In the genomic region with DNA sequence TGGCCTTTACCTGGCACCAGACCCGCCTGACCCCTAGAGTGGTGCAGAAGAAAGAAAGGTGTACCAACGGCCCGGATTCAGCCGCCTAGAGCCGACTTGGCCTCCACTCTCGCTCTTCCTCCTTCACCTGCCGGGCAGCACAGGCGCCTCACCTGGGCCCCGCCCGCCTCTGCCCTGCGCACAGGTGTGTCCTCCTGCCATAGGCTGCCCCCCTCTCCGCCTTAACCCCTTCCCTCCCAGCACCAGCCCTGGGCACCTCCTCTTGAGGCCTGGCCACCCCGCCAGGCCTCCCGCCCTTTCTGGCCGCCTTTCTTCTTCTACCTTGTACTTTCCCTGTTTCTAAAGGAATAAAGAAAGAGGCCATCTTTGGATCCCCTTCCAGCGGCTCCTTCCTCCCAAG, we compare ENCODE assay signal across 11 mouse cellular contexts. TPM values are rescaled to one million over a fixed set of nuclear protein-coding genes. Genes with fewer than 3 reads are reported as not detected.
DNase-seq lines count a peak whose midpoint lies in the region; ATAC-seq and TF ChIP-seq lines count a peak whose summit lies in the region.
"Had no signal": no experiment of that assay in that cellular context is flagged by ENCODE, and none has a peak within 500 bp of the region (broad histone marks: within the 10 kb centered on the region; RNA-seq: fewer than 3 reads in every experiment).

No protein-coding gene starts in this region.

- DNase-seq in heart, postnatal 10 days: no peak
- peak; percentile 76 for DNase-seq in kidney, postnatal 10 days
- peak; percentile 72 for DNase-seq in lung, postnatal 14 days
- DNase-seq in natural killer cell, adult 2 months (ENCODE audit: low spot score in 2 of 2): no peak
- DNase-seq in left cerebral cortex, adult 9 months (ENCODE audit: low spot score in 2 of 2): no peak
- DNase-seq: thymus, postnatal 36 days had no signal

- intact Hi-C loops in heart, postnatal 10 days (cut with DNase I): no loop called here

- no peaks in the 10 kb centered on the region for H3K9me3 ChIP-seq in heart, embryonic 13.5 days

- peaks cover 43% of the 10 kb centered on the region for H3K36me3 ChIP-seq in heart, embryonic 13.5 days

- peak overlapping the region; percentile 37; the same call in 1 of the 2 replicates for H3K9ac ChIP-seq in heart, embryonic 13.5 days

- 66% methylated on average over 15 of the region's 16 CpGs for WGBS in heart, embryonic 13.5 days
- WGBS in bone marrow, adult 2 months: 90% methylated on average over 16 of the region's 16 CpGs

- no peaks in the 10 kb centered on the region for H3K27me3 ChIP-seq in heart, embryonic 13.5 days (replicated peaks)

- no peak for TF ChIP-seq POLR2A in bone marrow, adult 2 months (IDR thresholded peaks at IDR 0.05; ENCODE audit: borderline replicate concordance, control insufficient read depth, low read depth, low read length)

- peaks cover 17% of the 10 kb centered on the region for H3K4me1 ChIP-seq in heart, embryonic 13.5 days
- peaks cover 15% of the 10 kb centered on the region for H3K4me1 ChIP-seq in bone marrow, adult 2 months (ENCODE audit: control insufficient read depth, insufficient read depth, low read length)

- no peak for TF ChIP-seq CTCF in bone marrow, adult 2 months (IDR thresholded peaks at IDR 0.05; ENCODE audit: control insufficient read depth, insufficient read depth, low read length)

- H3K27ac ChIP-seq in heart, embryonic 13.5 days (replicated peaks): no peak overlapping the region
- peak overlapping the region; percentile 6; the same call in 1 of the 2 replicates for H3K27ac ChIP-seq in bone marrow, adult 2 months (ENCODE audit: control insufficient read depth, insufficient read depth, low read depth, low read length, poor library complexity)
- H3K27ac ChIP-seq: layer of hippocampus, adult 2 months had no signal

- H3K4me3 ChIP-seq in heart, embryonic 13.5 days: peak overlapping the region; percentile 16; the same call in 1 of the 2 replicates
- no peak overlapping the region for H3K4me3 ChIP-seq in bone marrow, adult 2 months (replicated peaks; ENCODE audit: control insufficient read depth, low read depth, low read length)
- H3K4me3 ChIP-seq: layer of hippocampus, adult 2 months had no signal

- no peak for ATAC-seq in heart, embryonic 13.5 days (ENCODE audit: extremely low read depth, insufficient number of reproducible peaks, low FRiP score, low TSS enrichment)
- ATAC-seq in granulocyte monocyte progenitor cell, adult 5-6 weeks (replicated peaks; ENCODE audit: poor library complexity, severe bottlenecking): no peak

- peak overlapping the region; percentile 11; the same call in 1 of the 2 replicates for H3K4me2 ChIP-seq in heart, embryonic 13.5 days

RNA-seq across cellular contexts. Expression of a gene that starts 6.6 kb away (rescaled TPM):
- polyA plus RNA-seq in heart, embryonic 13.5 days (2015; fragmentation: Nextera tagmentation; extraction: Ambion mirVana): 293 and 326 TPM in 2 replicates
- 100 to 1,000 TPM; 394 to 399 TPM for total RNA-seq in heart, postnatal 10 days (2021)
- 143 and 213 TPM in 2 replicates for polyA plus RNA-seq in bone marrow, adult 2 months (2011; ENCODE audit: insufficient read depth, insufficient read length, low replicate concordance, missing spikeins)
- 310 and 315 TPM in 2 replicates for total RNA-seq in granulocyte monocyte progenitor cell, adult 5-6 weeks (2014; fragmentation: Nextera tagmentation)
- 320 and 326 TPM in 2 replicates for total RNA-seq in granulocyte monocyte progenitor cell, adult 5-6 weeks (2017)

RNA-seq across cellular contexts. Expression of a gene that starts 6.7 kb away (rescaled TPM):
- polyA plus RNA-seq in heart, embryonic 13.5 days (2015; fragmentation: Nextera tagmentation; extraction: Ambion mirVana): 113 and 130 TPM in 2 replicates
- total RNA-seq in heart, postnatal 10 days (2021): 10 to 100 TPM; 64.2 to 66.4 TPM
- 101 and 149 TPM in 2 replicates for polyA plus RNA-seq in bone marrow, adult 2 months (2011; ENCODE audit: insufficient read depth, insufficient read length, low replicate concordance, missing spikeins)
- total RNA-seq in granulocyte monocyte progenitor cell, adult 5-6 weeks (2014; fragmentation: Nextera tagmentation): 201 and 231 TPM in 2 replicates
- 193 and 209 TPM in 2 replicates for total RNA-seq in granulocyte monocyte progenitor cell, adult 5-6 weeks (2017)

RNA-seq across cellular contexts. Expression of a gene that starts 19.8 kb away (rescaled TPM):
- 5.3 and 5.6 TPM in 2 replicates for polyA plus RNA-seq in heart, embryonic 13.5 days (2015; fragmentation: Nextera tagmentation; extraction: Ambion mirVana)
- total RNA-seq in heart, postnatal 10 days (2021): 1 to 10 TPM; 5.0 to 6.0 TPM
- polyA plus RNA-seq in bone marrow, adult 2 months (2011; ENCODE audit: insufficient read depth, insufficient read length, low replicate concordance, missing spikeins): 239 and 439 TPM in 2 replicates
- total RNA-seq in granulocyte monocyte progenitor cell, adult 5-6 weeks (2014; fragmentation: Nextera tagmentation): 169 and 206 TPM in 2 replicates
- total RNA-seq in granulocyte monocyte progenitor cell, adult 5-6 weeks (2017): 327 and 371 TPM in 2 replicates

RNA-seq across cellular contexts. Expression of a gene that starts 22.5 kb away (rescaled TPM):
- polyA plus RNA-seq in heart, embryonic 13.5 days (2015; fragmentation: Nextera tagmentation; extraction: Ambion mirVana): 364 and 411 TPM in 2 replicates
- total RNA-seq in heart, postnatal 10 days (2021): 100 to 1,000 TPM; 322 to 335 TPM
- polyA plus RNA-seq in bone marrow, adult 2 months (2011; ENCODE audit: insufficient read depth, insufficient read length, low replicate concordance, missing spikeins): 138 and 208 TPM in 2 replicates
- 177 and 222 TPM in 2 replicates for total RNA-seq in granulocyte monocyte progenitor cell, adult 5-6 weeks (2014; fragmentation: Nextera tagmentation)
- 109 and 136 TPM in 2 replicates for total RNA-seq in granulocyte monocyte progenitor cell, adult 5-6 weeks (2017)

RNA-seq across cellular contexts. Expression of a gene that starts 37.1 kb away (rescaled TPM):
- polyA plus RNA-seq in heart, embryonic 13.5 days (2015; fragmentation: Nextera tagmentation; extraction: Ambion mirVana): not detected in 2 replicates
- under 1 TPM in 1 of 2 experiments, not detected in 1; 0.98 TPM for total RNA-seq in heart, postnatal 10 days (2021)
- not detected in 2 replicates for polyA plus RNA-seq in bone marrow, adult 2 months (2011; ENCODE audit: insufficient read depth, insufficient read length, low replicate concordance, missing spikeins)
- not detected in 2 replicates for total RNA-seq in granulocyte monocyte progenitor cell, adult 5-6 weeks (2014; fragmentation: Nextera tagmentation)
- not detected in 2 replicates for total RNA-seq in granulocyte monocyte progenitor cell, adult 5-6 weeks (2017)
- total RNA-seq: layer of hippocampus, adult 2 months had no signal
- polyA plus RNA-seq: neural tube, embryonic 11.5 days had no signal

Comparison
In these comparisons a context has a peak if more than half of its experiments do, and no peak if none do; other contexts are left out.
1. DNase-seq: peak in kidney, postnatal 10 days (single experiment) and lung, postnatal 14 days (single experiment); none in heart, postnatal 10 days (0 of 2), natural killer cell, adult 2 months (0 of 2) and left cerebral cortex, adult 9 months (0 of 2).
2. RNA of a gene that starts 19.8 kb away (total RNA-seq): 169 to 371 TPM in granulocyte monocyte progenitor cell, adult 5-6 weeks; 5.0 to 6.0 TPM in heart, postnatal 10 days; every median in the first group is over 10 times any median in the second.